8 mouse cellular contexts compared by ENCODE assay signal in the genomic region with DNA sequence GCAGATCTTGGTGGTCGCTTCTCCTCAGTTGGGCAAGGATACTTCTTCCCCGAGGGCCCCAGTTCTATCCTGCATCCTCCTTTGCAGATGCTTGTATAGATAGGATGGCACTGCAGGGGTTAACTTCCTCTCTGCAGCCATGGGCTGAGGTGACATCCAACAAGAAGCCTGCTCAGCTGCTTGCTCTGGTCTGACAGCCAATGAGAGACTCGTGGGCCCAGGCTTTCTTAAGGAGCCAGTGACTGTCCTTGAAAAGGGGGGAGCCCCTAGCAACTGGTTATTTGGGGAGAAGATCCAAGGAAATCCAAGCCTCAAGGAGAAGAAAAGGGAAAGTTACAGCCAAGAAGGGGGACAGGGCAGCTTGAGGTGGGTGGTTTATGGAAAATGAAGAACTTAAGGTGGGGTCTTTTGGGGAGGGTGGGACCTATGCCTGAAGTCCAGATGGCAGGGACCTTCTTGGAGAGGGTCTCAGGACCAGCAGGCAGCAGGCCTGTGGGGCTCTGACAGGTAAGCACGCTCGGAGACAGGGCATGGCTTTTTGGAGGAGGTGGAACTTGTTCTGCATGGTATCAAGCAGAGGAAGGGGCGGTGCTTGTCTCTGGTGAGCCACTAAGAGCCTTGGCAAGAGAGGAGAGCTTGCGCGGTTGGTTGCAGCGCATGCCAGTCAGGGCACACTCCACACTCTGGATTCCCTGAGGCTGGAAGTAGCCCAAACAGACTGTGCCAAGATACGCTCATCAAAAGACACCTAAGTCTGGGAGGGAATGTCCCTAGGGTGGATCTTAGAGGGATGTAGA. TPM values are rescaled to one million over a fixed set of nuclear protein-coding genes. Genes with fewer than 3 reads are reported as not detected.
DNase-seq lines count a peak whose midpoint lies in the region; ATAC-seq and TF ChIP-seq lines count a peak whose summit lies in the region.

No protein-coding gene starts in this region.

- ATAC-seq in granulocyte monocyte progenitor cell, adult 5-6 weeks (replicated peaks; ENCODE audit: poor library complexity, severe bottlenecking), result peak; percentile 68
- peak; percentile 55; the same call in 1 of the 2 replicates for ATAC-seq in lung, embryonic 14.5 days (ENCODE audit: insufficient read depth)

- no peaks in the 10 kb centered on the region for H3K4me1 ChIP-seq in lung, embryonic 14.5 days (ENCODE audit: insufficient read depth)

- WGBS in lung, embryonic 14.5 days, result 53% methylated on average over 10 of the region's 10 CpGs

- peak; percentile 48 for DNase-seq in thymus, postnatal 4 days
- DNase-seq in thymus, adult 18-20 months, result no peak
- peak; percentile 94 for DNase-seq in cerebellum, adult 9-11 months
- DNase-seq in layer of hippocampus, adult 2 months (ENCODE audit: low spot score in 2 of 2), result peak; percentile 84 to 92
- DNase-seq in lung, embryonic 14.5 days, result peak; percentile 68
- DNase-seq in right cerebral cortex, adult 2 months (ENCODE audit: low spot score in 2 of 2), result peak; percentile 92 to 94
- no peak for DNase-seq in gastrocnemius, adult 18-20 months (ENCODE audit: low spot score)

- H3K4me3 ChIP-seq in layer of hippocampus, adult 2 months, result peak overlapping the region; percentile 52
- H3K4me3 ChIP-seq in lung, embryonic 14.5 days (ENCODE audit: low read depth, low read length), result no peak overlapping the region

- no peak overlapping the region for H3K9ac ChIP-seq in lung, embryonic 14.5 days

- peaks cover 35% of the 10 kb centered on the region for H3K36me3 ChIP-seq in lung, embryonic 14.5 days (ENCODE audit: insufficient read depth)

- no peak for TF ChIP-seq CTCF in layer of hippocampus, adult 2 months (conservative IDR thresholded peaks at IDR 0.05)
- TF ChIP-seq CTCF in lung, embryonic 14.5 days (IDR thresholded peaks at IDR 0.05; ENCODE audit: low read depth), result no peak

- H3K9me3 ChIP-seq in lung, embryonic 14.5 days (ENCODE audit: low read depth, low read length), result no peaks in the 10 kb centered on the region

- H3K4me2 ChIP-seq in lung, embryonic 14.5 days, result peak overlapping the region; percentile 27; the same call in 1 of the 2 replicates

- H3K27me3 ChIP-seq in lung, embryonic 14.5 days (ENCODE audit: insufficient read depth, low read length), result peaks cover 7% of the 10 kb centered on the region; the same call in 1 of the 2 replicates

- H3K27ac ChIP-seq in layer of hippocampus, adult 2 months, result peak overlapping the region; percentile 90
- H3K27ac ChIP-seq in lung, embryonic 14.5 days (ENCODE audit: low read depth), result no peak overlapping the region

RNA-seq across cellular contexts. Expression of a gene that starts 12.8 kb away (rescaled TPM):
- 0.80 and 1.7 TPM in 2 replicates for total RNA-seq in granulocyte monocyte progenitor cell, adult 5-6 weeks (2014; fragmentation: Nextera tagmentation)
- total RNA-seq in granulocyte monocyte progenitor cell, adult 5-6 weeks (2017), result 0.36 and 0.52 TPM in 2 replicates
- 10 to 100 TPM; 69.1 to 79.8 TPM for total RNA-seq in layer of hippocampus, adult 2 months (2021)
- 4.4 and 6.6 TPM in 2 replicates for polyA plus RNA-seq in lung, embryonic 14.5 days (2014; fragmentation: Nextera tagmentation; extraction: Ambion mirVana)
- total RNA-seq in gastrocnemius, adult 18-20 months (2021), result under 1 TPM; 0.16 to 0.26 TPM

RNA-seq across cellular contexts. Expression of a gene that starts 27.4 kb away (rescaled TPM):
- 420 and 510 TPM in 2 replicates for total RNA-seq in granulocyte monocyte progenitor cell, adult 5-6 weeks (2014; fragmentation: Nextera tagmentation)
- 682 and 721 TPM in 2 replicates for total RNA-seq in granulocyte monocyte progenitor cell, adult 5-6 weeks (2017)
- 1 to 10 TPM in 1 of 2 experiments, under 1 TPM in 1; 0.86 to 2.3 TPM for total RNA-seq in layer of hippocampus, adult 2 months (2021)
- 30.5 and 37.0 TPM in 2 replicates for polyA plus RNA-seq in lung, embryonic 14.5 days (2014; fragmentation: Nextera tagmentation; extraction: Ambion mirVana)
- 1 to 10 TPM in 1 of 2 experiments, under 1 TPM in 1; 0.82 to 1.8 TPM for total RNA-seq in gastrocnemius, adult 18-20 months (2021)

RNA-seq across cellular contexts. Expression of a gene that starts 45.6 kb away (rescaled TPM):
- not detected in 2 replicates for total RNA-seq in granulocyte monocyte progenitor cell, adult 5-6 weeks (2014; fragmentation: Nextera tagmentation)
- not detected in 2 replicates for total RNA-seq in granulocyte monocyte progenitor cell, adult 5-6 weeks (2017)
- total RNA-seq in layer of hippocampus, adult 2 months (2021), result not detected
- not detected in 2 replicates for polyA plus RNA-seq in lung, embryonic 14.5 days (2014; fragmentation: Nextera tagmentation; extraction: Ambion mirVana)
- total RNA-seq in gastrocnemius, adult 18-20 months (2021), result not detected

RNA-seq across cellular contexts. Expression of a gene that starts 58.0 kb away (rescaled TPM):
- not detected in 2 replicates for total RNA-seq in granulocyte monocyte progenitor cell, adult 5-6 weeks (2014; fragmentation: Nextera tagmentation)
- not detected in 2 replicates for total RNA-seq in granulocyte monocyte progenitor cell, adult 5-6 weeks (2017)
- not detected for total RNA-seq in layer of hippocampus, adult 2 months (2021)
- not detected in 2 replicates for polyA plus RNA-seq in lung, embryonic 14.5 days (2014; fragmentation: Nextera tagmentation; extraction: Ambion mirVana)
- not detected for total RNA-seq in gastrocnemius, adult 18-20 months (2021)

Comparison
In these comparisons a context has a peak if more than half of its experiments do, and no peak if none do; other contexts are left out.
1. DNase-seq: peak in thymus, postnatal 4 days (single experiment), cerebellum, adult 9-11 months (single experiment), layer of hippocampus, adult 2 months (2 of 2), lung, embryonic 14.5 days (single experiment) and right cerebral cortex, adult 2 months (2 of 2); none in thymus, adult 18-20 months (0 of 2) and gastrocnemius, adult 18-20 months (single experiment).
2. RNA of a gene that starts 12.8 kb away (total RNA-seq): 69.1 to 79.8 TPM in layer of hippocampus, adult 2 months; 0.36 to 1.7 TPM in granulocyte monocyte progenitor cell, adult 5-6 weeks and 0.16 to 0.26 TPM in gastrocnemius, adult 18-20 months; every median in the first group is over 10 times any median in the second.
3. RNA of a gene that starts 27.4 kb away (total RNA-seq): 420 to 721 TPM in granulocyte monocyte progenitor cell, adult 5-6 weeks; 0.86 to 2.3 TPM in layer of hippocampus, adult 2 months and 0.82 to 1.8 TPM in gastrocnemius, adult 18-20 months; every median in the first group is over 100 times any median in the second.